Mouse (Mus musculus) myocyte (in vitro differentiated cells): ENCODE data around the gene Mthfd2l. TPM values are rescaled to one million over a fixed set of nuclear protein-coding genes. Genes with fewer than 3 reads are reported as not detected.

Experiments
- H3K27me3 ChIP-seq: one replicate; pipeline ENCODE4 v1.6.1; 2011; ENCODE audit not compliant: control insufficient read depth, insufficient read depth, insufficient read length
- H3K36me3 ChIP-seq: one replicate; pipeline ENCODE4 v1.6.1; 2011; ENCODE audit not compliant: control insufficient read depth, insufficient read depth
- H3K4me2 ChIP-seq: one replicate; pipeline ENCODE4 v1.6.1; 2011; ENCODE audit warnings: low read depth, control low read depth
- H3K4me3 ChIP-seq: one replicate; pipeline ENCODE4 v1.5.1; 2011; ENCODE audit warnings: mild to moderate bottlenecking, control low read depth, moderate library complexity
- H3K79me2 ChIP-seq: one replicate; pipeline ENCODE4 v1.6.1; 2011; ENCODE audit not compliant: control insufficient read depth, insufficient read depth
- H3ac ChIP-seq: one replicate; pipeline ENCODE4 v1.6.1; 2011; ENCODE audit not compliant: control insufficient read depth, insufficient read length
- CEBPB ChIP-seq: IDR thresholded peaks from 2 replicates; pipeline ENCODE4 v1.6.1; 2011; ENCODE audit warnings: mild to moderate bottlenecking, moderate library complexity; ENCODE audit not compliant: poor library complexity, insufficient read depth, severe bottlenecking
- E2F4 ChIP-seq: IDR thresholded peaks from one replicate; pipeline ENCODE4 v1.6.1; 2011; ENCODE audit warnings: mild to moderate bottlenecking, control low read depth, moderate library complexity; ENCODE audit not compliant: insufficient read depth
- MAX ChIP-seq: IDR thresholded peaks from one replicate; pipeline ENCODE4 v1.6.1; 2011; ENCODE audit warnings: low read depth, mild to moderate bottlenecking, control low read depth
- MYOD1 ChIP-seq, 3 experiments: IDR thresholded peaks; one replicate each; pipeline ENCODE4 v1.6.1; 2011; ENCODE audit warnings: control low read depth in 2 of 3, low read depth in 2 of 3, mild to moderate bottlenecking in 2 of 3, moderate library complexity in 1 of 3; ENCODE audit not compliant: insufficient read length in 2 of 3, control insufficient read depth in 1 of 3
- MYOG ChIP-seq, 3 experiments: IDR thresholded peaks; one replicate each; pipeline ENCODE4 v1.6.1; 2011; ENCODE audit warnings: control low read depth in 2 of 3, low read depth in 2 of 3, mild to moderate bottlenecking in 2 of 3; ENCODE audit not compliant: insufficient read length in 2 of 3, control insufficient read depth in 1 of 3, insufficient read depth in 1 of 3
- POLR2A ChIP-seq: IDR thresholded peaks from one replicate; pipeline ENCODE4 v1.6.1; 2011; ENCODE audit warnings: low read depth, mild to moderate bottlenecking, control low read depth, moderate library complexity; ENCODE audit not compliant: insufficient read length
- POLR2AphosphoS2 ChIP-seq: IDR thresholded peaks from one replicate; pipeline ENCODE4 v1.6.1; 2011; ENCODE audit warnings: low read depth, control low read depth; ENCODE audit not compliant: insufficient read length
- REST ChIP-seq: IDR thresholded peaks from one replicate; pipeline ENCODE4 v1.6.1; 2011; ENCODE audit warnings: mild to moderate bottlenecking, control low read depth, moderate library complexity; ENCODE audit not compliant: insufficient read depth, insufficient read length
- SRF ChIP-seq: IDR thresholded peaks from one replicate; pipeline ENCODE4 v1.6.1; 2011; ENCODE audit warnings: low read depth; ENCODE audit not compliant: control insufficient read depth, insufficient read length
- TCF12 ChIP-seq: IDR thresholded peaks from one replicate; pipeline ENCODE4 v1.6.1; 2011; ENCODE audit warnings: mild to moderate bottlenecking, control low read depth; ENCODE audit not compliant: poor library complexity, insufficient read depth, severe bottlenecking
- TCF3 ChIP-seq: IDR thresholded peaks from one replicate; pipeline ENCODE4 v1.6.1; 2011; ENCODE audit warnings: low read depth, control low read depth; ENCODE audit not compliant: insufficient read length
- USF1 ChIP-seq: IDR thresholded peaks from one replicate; pipeline ENCODE4 v1.6.1; 2011; ENCODE audit warnings: low read depth, mild to moderate bottlenecking, control low read depth, moderate library complexity
- polyA plus RNA-seq: library from polyadenylated mRNA; unstranded; fragments of >200 nt; fragmentation: generic; extraction: Trizol; gene quantifications from one replicate; pipeline ENCODE4 v1.2.1, GENCODE M21; 2012; ENCODE audit warnings: missing spikeins

The Mthfd2l gene
- polyA plus RNA-seq, 1 experiment = 11.9 TPM

- H3K27me3 ChIP-seq = no peaks in the 10 kb centered on the region
- no peak overlapping the region for H3K4me2 ChIP-seq
- no peak overlapping the region for H3K4me3 ChIP-seq
- H3ac ChIP-seq = no peak overlapping the region
- H3K36me3 ChIP-seq = no peaks in the 10 kb centered on the region
- H3K79me2 ChIP-seq = no peaks in the 10 kb centered on the region
- TF ChIP-seq MAX (no peak), REST (no peak), POLR2AphosphoS2 (no peak), TCF12 (no peak), POLR2A (no peak), CEBPB (no peak), TCF3 (no peak), MYOG (IDR thresholded peaks at IDR 0.05; ENCODE audit: control insufficient read depth in 1 of 3, insufficient read depth in 1 of 3, insufficient read length in 2 of 3, low read depth in 2 of 3) (no peak)
These were observed 14.5 kb downstream of the Mthfd2l start for GRCm38 (mm10) chr5:90945453-90945852.

GRCm38 (mm10) chr5:90949499-90949898, 18.6 kb downstream of the Mthfd2l start:
- no peak overlapping the region for H3K4me2 ChIP-seq
- no peak overlapping the region for H3K4me3 ChIP-seq
- no peaks in the 10 kb centered on the region for H3K36me3 ChIP-seq
- H3ac ChIP-seq = no peak overlapping the region
- TF ChIP-seq SRF (no peak), TCF3 (no peak), POLR2A (no peak), POLR2AphosphoS2 (no peak), MYOG (IDR thresholded peaks at IDR 0.05; ENCODE audit: control insufficient read depth in 1 of 3, insufficient read depth in 1 of 3, insufficient read length in 2 of 3, low read depth in 2 of 3) (no peak), TCF12 (no peak), USF1 (no peak), E2F4 (no peak), MYOD1 (IDR thresholded peaks at IDR 0.05; ENCODE audit: control insufficient read depth in 1 of 3, insufficient read length in 2 of 3, low read depth in 2 of 3) (no peak), CEBPB (no peak)
- H3K79me2 ChIP-seq = no peaks in the 10 kb centered on the region
- no peaks in the 10 kb centered on the region for H3K27me3 ChIP-seq

GRCm38 (mm10) chr5:90951475-90951874, 20.6 kb downstream of the Mthfd2l start:
- Histone ChIP-seq H3K27me3 (no peaks in the 10 kb centered on the region), H3K79me2 (no peaks in the 10 kb centered on the region), H3K4me2 (no peak overlapping the region), H3K36me3 (no peaks in the 10 kb centered on the region), H3K4me3 (no peak overlapping the region), H3ac (no peak overlapping the region)
- TF ChIP-seq REST = no peak
- TF ChIP-seq MYOG (IDR thresholded peaks at IDR 0.05; ENCODE audit: control insufficient read depth in 1 of 3, insufficient read depth in 1 of 3, insufficient read length in 2 of 3, low read depth in 2 of 3) = no peak
- TF ChIP-seq CEBPB = no peak
- TF ChIP-seq TCF12 = no peak
- no peak for TF ChIP-seq POLR2A
- TF ChIP-seq MAX = no peak
- TF ChIP-seq SRF = no peak

GRCm38 (mm10) chr5:90952731-90953481, 22.0 kb downstream of the Mthfd2l start:
- no peaks in the 10 kb centered on the region for H3K79me2 ChIP-seq
- H3K36me3 ChIP-seq = no peaks in the 10 kb centered on the region
- H3K4me2 ChIP-seq = no peak overlapping the region
- H3K27me3 ChIP-seq = no peaks in the 10 kb centered on the region
- no peak overlapping the region for H3K4me3 ChIP-seq
- no peak overlapping the region for H3ac ChIP-seq
- TF ChIP-seq SRF (no peak), POLR2A (no peak), MAX (no peak), TCF3 (no peak), E2F4 (no peak), POLR2AphosphoS2 (no peak), TCF12 (no peak), CEBPB (no peak), MYOG (IDR thresholded peaks at IDR 0.05; ENCODE audit: control insufficient read depth in 1 of 3, insufficient read depth in 1 of 3, insufficient read length in 2 of 3, low read depth in 2 of 3) (no peak)

- Histone ChIP-seq H3K79me2 (no peaks in the 10 kb centered on the region), H3K4me3 (no peak overlapping the region)
These were observed 33.4 kb downstream of the Mthfd2l start for GRCm38 (mm10) chr5:90964316-90964715.

More at GRCm38 (mm10) chr5:90964316-90964715, 33.4 kb downstream of the Mthfd2l start:
- no peaks in the 10 kb centered on the region for H3K27me3 ChIP-seq
- TF ChIP-seq USF1 = no peak
- TF ChIP-seq MAX = no peak
- no peak for TF ChIP-seq MYOG (IDR thresholded peaks at IDR 0.05; ENCODE audit: control insufficient read depth in 1 of 3, insufficient read depth in 1 of 3, insufficient read length in 2 of 3, low read depth in 2 of 3)
- no peak for TF ChIP-seq POLR2A
- no peak for TF ChIP-seq TCF3
- TF ChIP-seq E2F4 = no peak
- no peak for TF ChIP-seq MYOD1 (IDR thresholded peaks at IDR 0.05; ENCODE audit: control insufficient read depth in 1 of 3, insufficient read length in 2 of 3, low read depth in 2 of 3)
- H3ac ChIP-seq = no peak overlapping the region
- no peak overlapping the region for H3K4me2 ChIP-seq
- H3K36me3 ChIP-seq = peaks cover 4% of the 10 kb centered on the region
